14 mouse cellular contexts compared by ENCODE assay signal in the genomic region with DNA sequence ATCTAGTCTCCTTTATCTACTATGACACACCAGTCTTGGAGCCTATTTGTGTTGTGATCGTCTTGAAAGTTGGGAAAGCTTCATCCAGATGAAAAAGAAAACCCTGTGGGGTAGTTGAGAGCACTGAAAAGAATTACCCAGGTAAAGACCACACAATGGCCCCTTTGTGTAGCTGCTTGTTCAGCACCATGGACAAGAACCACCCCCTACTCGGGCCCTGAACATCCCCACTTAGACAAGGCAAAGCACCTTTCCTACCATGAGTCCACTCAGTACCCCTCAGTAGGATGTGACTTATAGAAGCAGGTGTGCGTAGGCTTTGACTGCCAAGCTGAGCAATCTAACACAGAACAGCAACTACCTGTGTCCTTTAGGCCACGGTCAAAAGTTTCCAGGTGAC.
A peak's percentile ranks its signal among the peaks of the same experiment; 100 is the strongest.
DNase-seq lines count a peak whose midpoint lies in the region; ATAC-seq and TF ChIP-seq lines count a peak whose summit lies in the region.
"Had no signal": no experiment of that assay in that cellular context is flagged by ENCODE, and none has a peak within 500 bp of the region (broad histone marks: within the 10 kb centered on the region; RNA-seq: fewer than 3 reads in every experiment).

No protein-coding gene starts in this region.

- no peak overlapping the region for H3K27ac ChIP-seq in kidney, embryonic 15.5 days
- H3K27ac ChIP-seq in kidney, adult 2 months (ENCODE audit: insufficient read depth, low read depth, low read length), result no peak overlapping the region
- no peak overlapping the region for H3K27ac ChIP-seq in CH12.LX (ENCODE audit: insufficient read depth, low read depth)
- H3K27ac ChIP-seq: heart, adult 2 months; liver, embryonic 13.5 days; macrophage had no signal

- H3K4me1 ChIP-seq in kidney, embryonic 15.5 days, result no peaks in the 10 kb centered on the region
- no peaks in the 10 kb centered on the region for H3K4me1 ChIP-seq in kidney, adult 2 months (ENCODE audit: control insufficient read depth, insufficient read depth, low read length)
- H3K4me1 ChIP-seq in CH12.LX (ENCODE audit: control insufficient read depth in 1 of 2, insufficient read depth in 2 of 2), result peaks cover 2 to 6% of the 10 kb centered on the region in 2 experiments; a peak in 1 of 4 replicates
- H3K4me1 ChIP-seq: liver, embryonic 13.5 days had no signal

- no peaks in the 10 kb centered on the region for H3K36me3 ChIP-seq in kidney, embryonic 15.5 days
- H3K36me3 ChIP-seq in kidney, adult 2 months (ENCODE audit: control insufficient read depth, insufficient read depth, low read length), result no peaks in the 10 kb centered on the region
- H3K36me3 ChIP-seq in CH12.LX (replicated peaks in 1 of 2; ENCODE audit: control insufficient read depth in 1 of 2, insufficient read depth in 1 of 2, low read length in 1 of 2), result no peaks in the 10 kb centered on the region
- H3K36me3 ChIP-seq: liver, embryonic 13.5 days had no signal

- dilution Hi-C loops in CH12.LX (cut with MboI; ENCODE audit: extremely low pct_ligation_motif_present, extremely low pct_unique_long_range_greater_than_20kb, low sequenced_read_pairs), result no loop called here

- WGBS in kidney, embryonic 15.5 days, result 59% methylated on average over 4 of the region's 4 CpGs
- 57% methylated on average over 4 of the region's 4 CpGs for WGBS in kidney, adult 2 months

- H3K9me3 ChIP-seq in kidney, embryonic 15.5 days (replicated peaks), result no peaks in the 10 kb centered on the region
- H3K9me3 ChIP-seq in CH12.LX (replicated peaks; ENCODE audit: low read length), result no peaks in the 10 kb centered on the region
- H3K9me3 ChIP-seq: liver, embryonic 13.5 days had no signal

- no peak overlapping the region for H3K9ac ChIP-seq in kidney, embryonic 15.5 days
- H3K9ac ChIP-seq in CH12.LX (ENCODE audit: insufficient read depth, low read depth), result no peak overlapping the region
- H3K9ac ChIP-seq: liver, embryonic 13.5 days had no signal

- H3K27me3 ChIP-seq in kidney, embryonic 15.5 days, result no peaks in the 10 kb centered on the region
- no peaks in the 10 kb centered on the region for H3K27me3 ChIP-seq in kidney, adult 2 months (replicated peaks; ENCODE audit: control insufficient read depth, insufficient read depth, low read length)
- no peaks in the 10 kb centered on the region for H3K27me3 ChIP-seq in CH12.LX (replicated peaks)
- H3K27me3 ChIP-seq: liver, embryonic 13.5 days had no signal

- TF ChIP-seq EP300 in CH12.LX (IDR thresholded peaks at IDR 0.05; ENCODE audit: low read length), result no peak

- no peak for DNase-seq in kidney, adult 2 months
- DNase-seq in CH12.LX (ENCODE audit: extremely low read depth), result peak; percentile 10
- peak; percentile 51 for DNase-seq in embryo, embryonic 10.5 days (ENCODE audit: low spot score)
- no peak for DNase-seq in left cerebral cortex, postnatal 25 days (ENCODE audit: low spot score in 2 of 2)
- DNase-seq: cerebellum, adult 9-11 months; heart, adult 2 months; heart, postnatal 14 days; liver, embryonic 13.5 days; spleen, adult 18-20 months had no signal

- 0 out of 2 replicates have a peak, but pooled peaks have one; percentile 29 for ATAC-seq in kidney, embryonic 15.5 days (replicated peaks; ENCODE audit: low FRiP score)
- peak; percentile 61; the same call in 1 of the 2 replicates for ATAC-seq in megakaryocyte-erythroid progenitor cell, adult 5-6 weeks (replicated peaks; ENCODE audit: low FRiP score, low TSS enrichment, poor library complexity, severe bottlenecking)
- ATAC-seq in megakaryocyte progenitor cell, adult 5-6 weeks (replicated peaks; ENCODE audit: poor library complexity), result no peak
- ATAC-seq in frontal cortex, adult (ENCODE audit: low TSS enrichment), result no peak

- no peak overlapping the region for H3K4me3 ChIP-seq in kidney, embryonic 15.5 days (replicated peaks)
- H3K4me3 ChIP-seq in kidney, adult 2 months (ENCODE audit: insufficient read depth, low read depth, low read length), result no peak overlapping the region
- H3K4me3 ChIP-seq in CH12.LX (replicated peaks in 1 of 3; ENCODE audit: low read depth in 2 of 3, low read length in 2 of 3, poor library complexity in 1 of 3), result no peak overlapping the region
- H3K4me3 ChIP-seq: heart, adult 2 months; liver, embryonic 13.5 days had no signal

- intact Hi-C loops in left cerebral cortex, postnatal 25 days (cut with DNase I), result no loop called here

- no peak overlapping the region for H3K4me2 ChIP-seq in kidney, embryonic 15.5 days
- H3K4me2 ChIP-seq in CH12.LX (ENCODE audit: insufficient read depth, low read depth, poor library complexity, severe bottlenecking), result no peak overlapping the region
- H3K4me2 ChIP-seq: liver, embryonic 13.5 days had no signal

- TF ChIP-seq CTCF in kidney, adult 2 months (conservative IDR thresholded peaks at IDR 0.05; ENCODE audit: insufficient read depth, insufficient read length, low read depth, low read length), result no peak
- no peak for TF ChIP-seq CTCF in CH12.LX (conservative IDR thresholded peaks at IDR 0.05 in 1 of 2, IDR thresholded peaks at IDR 0.05 in 1 of 2; ENCODE audit: low read depth in 2 of 2, low read length in 2 of 2)

- no peaks in the 10 kb centered on the region for H3K79me2 ChIP-seq in CH12.LX (replicated peaks; ENCODE audit: control insufficient read depth, extremely low read depth, insufficient read depth, poor library complexity, severe bottlenecking)

- no peak for TF ChIP-seq POLR2A in kidney, adult 2 months (IDR thresholded peaks at IDR 0.05; ENCODE audit: low read depth, low read length)
- no peak for TF ChIP-seq POLR2A in CH12.LX (IDR thresholded peaks at IDR 0.05; ENCODE audit: low read depth, low read length)

- in situ Hi-C loops in CH12.LX (cut with MboI; ENCODE audit: low pct_ligation_motif_present, low pct_unique_long_range_greater_than_20kb, low sequenced_read_pairs), result no loop called here

- no peak for TF ChIP-seq RAD21 in CH12.LX (IDR thresholded peaks at IDR 0.05; ENCODE audit: low read depth, low read length)

TF ChIP-seq in CH12.LX, 34 proteins besides CTCF, POLR2A, EP300 and RAD21:
- no peak for TF ChIP-seq MXI1 (IDR thresholded peaks at IDR 0.05; ENCODE audit: low read depth, low read length)
- no peak for TF ChIP-seq PAX5 (IDR thresholded peaks at IDR 0.05; ENCODE audit: low read length)
- no peak for TF ChIP-seq ZKSCAN1 (IDR thresholded peaks at IDR 0.05; ENCODE audit: borderline replicate concordance, low read depth, low read length)
- TF ChIP-seq TBP (conservative IDR thresholded peaks at IDR 0.05; ENCODE audit: low read depth, low read length), result no peak
- no peak for TF ChIP-seq CHD1 (IDR thresholded peaks at IDR 0.05; ENCODE audit: low read depth, low read length)
- TF ChIP-seq JUN (IDR thresholded peaks at IDR 0.05; ENCODE audit: insufficient read depth, low read depth, low read length), result no peak
- no peak for TF ChIP-seq HCFC1 (IDR thresholded peaks at IDR 0.05; ENCODE audit: low read depth, low read length)
- TF ChIP-seq MYC (IDR thresholded peaks at IDR 0.05; ENCODE audit: low read depth, low read length), result no peak
- no peak for TF ChIP-seq ELF1 (IDR thresholded peaks at IDR 0.05; ENCODE audit: low read depth, low read length)
- TF ChIP-seq ZC3H11A (IDR thresholded peaks at IDR 0.05; ENCODE audit: low read depth, low read length), result no peak

Comparison
In these comparisons a context has a peak if more than half of its experiments do, and no peak if none do; other contexts are left out.
1. ATAC-seq: peak in kidney, embryonic 15.5 days (single experiment) and megakaryocyte-erythroid progenitor cell, adult 5-6 weeks (single experiment); none in megakaryocyte progenitor cell, adult 5-6 weeks (single experiment) and frontal cortex, adult (single experiment).
2. DNase-seq: peak in CH12.LX (single experiment) and embryo, embryonic 10.5 days (single experiment); none in kidney, adult 2 months (single experiment) and left cerebral cortex, postnatal 25 days (0 of 2).